Mouse (Mus musculus) stomach, postnatal 0 days (tissue): ENCODE data around the gene Sept10. TPM values are rescaled to one million over a fixed set of nuclear protein-coding genes. Genes with fewer than 3 reads are reported as not detected.

ENCODE experiments used
- ATAC-seq: fragments of 200-750 bp; cut with Nextera tagmentation; 2 replicates; pipeline ENCODE4 v1.8.0; 2017; ENCODE audit not compliant: low FRiP score, low TSS enrichment
- DNase-seq: peaks from one replicate; pipeline ENCODE4 v3.0.0-alpha.2; 2016; ENCODE audit warnings: low spot score
- H3K27ac ChIP-seq: fragments of 300-500 bp; sonication (generic); replicated peaks from 2 replicates; pipeline ENCODE4 v1.5.1; 2014; ENCODE audit warnings: mild to moderate bottlenecking, control low read depth
- H3K27me3 ChIP-seq: fragments of 300-500 bp; sonication (generic); 2 replicates; pipeline ENCODE4 v1.6.1; 2014; ENCODE audit warnings: low read length; ENCODE audit not compliant: control insufficient read depth, insufficient read depth
- H3K36me3 ChIP-seq: fragments of 300-500 bp; sonication (generic); 2 replicates; pipeline ENCODE4 v1.6.1; 2014; ENCODE audit warnings: low read length, mixed read lengths; ENCODE audit not compliant: control insufficient read depth, insufficient read depth
- H3K4me1 ChIP-seq: fragments of 300-500 bp; sonication (generic); replicated peaks from 2 replicates; pipeline ENCODE4 v1.6.1; 2014; ENCODE audit warnings: antibody characterized with exemption; ENCODE audit not compliant: control insufficient read depth, insufficient read depth
- H3K4me2 ChIP-seq: fragments of 300-500 bp; sonication (generic); replicated peaks from 2 replicates; pipeline ENCODE4 v1.6.1; 2014; ENCODE audit warnings: low read depth, mild to moderate bottlenecking, control low read depth, moderate library complexity
- H3K4me3 ChIP-seq: fragments of 300-500 bp; sonication (generic); 2 replicates; pipeline ENCODE4 v1.5.1; 2014; ENCODE audit warnings: low read depth, low read length, control low read depth
- H3K9ac ChIP-seq: fragments of 300-500 bp; sonication (generic); 2 replicates; pipeline ENCODE4 v1.6.1; 2014; ENCODE audit warnings: mild to moderate bottlenecking, low read length, control low read depth, mixed read lengths
- H3K9me3 ChIP-seq: fragments of 300-500 bp; sonication (generic); 2 replicates; pipeline ENCODE4 v1.6.1; 2016; ENCODE audit warnings: low read length; ENCODE audit not compliant: control insufficient read depth
- CTCF ChIP-seq: IDR thresholded peaks from 2 replicates; pipeline ENCODE4 v1.5.1; 2016; ENCODE audit warnings: antibody characterized with exemption, low read depth, mild to moderate bottlenecking, moderate library complexity
- EP300 ChIP-seq: optimal IDR thresholded peaks from 2 replicates; pipeline ENCODE3; 2016; ENCODE audit warnings: antibody characterized with exemption
- WGBS: fragments of 180-500 bp; shearing (Covaris S2); extraction: QIAGEN DNeasy Blood & Tissue Kit; methylation state at CpG from one replicate; pipeline ENCODE4 v1.1.7; 2014; 5-methylcytosine and 5-hydroxymethylcytosine counted together
- polyA plus RNA-seq: library from polyadenylated mRNA; unstranded; fragments of >200 nt; fragmentation: Nextera tagmentation; extraction: Ambion mirVana; gene quantifications from 2 replicates; pipeline ENCODE4 v1.2.1, GENCODE M21; 2015

Sept10 gene
- polyA plus RNA-seq, 1 experiment from 2014 or later = 25.2 TPM

DNA sequence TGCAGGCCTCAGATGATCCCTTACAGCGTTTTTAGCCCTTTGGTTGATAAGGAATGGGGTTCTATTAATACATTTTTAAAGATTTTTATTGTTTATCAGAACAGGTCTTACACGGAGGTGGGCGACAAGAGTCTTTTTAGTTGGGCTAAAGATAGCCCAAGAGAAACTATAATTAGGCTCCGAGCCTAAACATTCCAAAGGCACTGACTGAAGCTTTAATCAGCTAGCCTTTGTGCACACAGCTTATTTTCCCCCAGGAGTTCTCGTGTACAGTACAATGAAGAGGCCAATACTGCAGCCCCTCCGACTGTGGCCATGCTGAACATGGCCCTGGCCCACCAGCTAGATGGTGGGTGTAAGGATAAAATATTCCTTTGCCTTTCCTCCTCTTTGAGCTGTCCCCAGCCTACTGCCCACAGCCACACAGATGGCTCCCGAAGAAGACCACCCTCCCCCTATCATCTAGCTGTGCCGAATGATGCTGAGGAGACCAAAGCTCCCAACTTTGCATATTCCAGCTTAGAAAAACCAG is 88.1 kb downstream of the Sept10 start:
- Histone ChIP-seq H3K9ac (no peak overlapping the region), H3K9me3 (no peaks in the 10 kb centered on the region), H3K4me1 (no peaks in the 10 kb centered on the region), H3K4me3 (no peak overlapping the region), H3K27ac (no peak overlapping the region), H3K27me3 (no peaks in the 10 kb centered on the region), H3K4me2 (no peak overlapping the region), H3K36me3 (no peaks in the 10 kb centered on the region)
- WGBS = 57% methylated on average over 8 of the region's 8 CpGs
- ATAC-seq (no peak), DNase-seq (no peak)
- no peak for TF ChIP-seq EP300
- TF ChIP-seq CTCF = no peak

DNA sequence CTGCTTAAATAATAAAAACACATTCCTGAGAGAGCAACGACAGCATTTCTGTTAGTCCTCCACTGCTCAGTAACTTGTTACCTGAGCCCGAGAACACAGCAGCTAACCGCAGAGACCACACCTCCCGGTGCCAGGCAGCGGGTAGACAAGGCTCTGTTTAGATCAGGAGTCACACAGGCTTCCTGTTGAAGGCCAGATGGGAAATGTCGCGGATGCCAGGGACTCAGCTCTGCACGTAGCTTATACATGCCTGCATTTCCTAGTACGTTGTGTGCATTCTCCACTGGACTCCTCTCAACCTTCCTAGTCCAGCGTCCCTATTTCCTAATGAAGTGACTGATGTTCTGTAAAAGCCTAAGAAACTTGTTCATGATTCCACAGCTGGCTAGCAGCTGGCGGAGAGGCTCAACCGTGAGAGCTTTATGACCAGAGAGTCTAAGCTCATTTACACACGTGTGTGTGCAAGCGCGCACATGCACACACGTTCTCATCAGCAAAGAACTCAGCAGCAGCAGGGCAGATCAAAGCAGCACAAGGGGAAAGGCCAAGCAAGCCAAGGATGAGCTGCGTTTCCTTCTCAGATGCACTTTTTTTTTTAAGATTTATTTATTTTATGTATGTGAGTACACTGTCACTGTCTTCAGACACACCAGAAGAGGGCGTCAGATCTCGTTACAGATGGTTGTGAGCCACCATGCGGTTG is 89.6 kb downstream of the Sept10 start:
- Histone ChIP-seq H3K4me1 (no peaks in the 10 kb centered on the region), H3K36me3 (no peaks in the 10 kb centered on the region), H3K4me2 (no peak overlapping the region), H3K27ac (no peak overlapping the region), H3K4me3 (no peak overlapping the region), H3K27me3 (no peaks in the 10 kb centered on the region), H3K9me3 (no peaks in the 10 kb centered on the region), H3K9ac (no peak overlapping the region)
- ATAC-seq (peak; percentile 26; the same call in 1 of the 2 replicates), DNase-seq (no peak)
- TF ChIP-seq EP300 = no peak
- no peak for TF ChIP-seq CTCF
- 46% methylated on average over 20 of the region's 20 CpGs for WGBS

- no peaks in the 10 kb centered on the region for H3K36me3 ChIP-seq
- DNase-seq (no peak), ATAC-seq (no peak)
- H3K9ac ChIP-seq = no peak overlapping the region
- no peak overlapping the region for H3K4me2 ChIP-seq
- no peak overlapping the region for H3K4me3 ChIP-seq
- H3K4me1 ChIP-seq = no peaks in the 10 kb centered on the region
- H3K9me3 ChIP-seq = no peaks in the 10 kb centered on the region
- 57% methylated on average over 6 of the region's 6 CpGs for WGBS
- no peak for TF ChIP-seq CTCF
- no peak for TF ChIP-seq EP300
- no peaks in the 10 kb centered on the region for H3K27me3 ChIP-seq
- H3K27ac ChIP-seq = no peak overlapping the region
Measured at GRCm38 (mm10) chr10:59127637-59128036, 94.0 kb downstream of the Sept10 start.

DNA sequence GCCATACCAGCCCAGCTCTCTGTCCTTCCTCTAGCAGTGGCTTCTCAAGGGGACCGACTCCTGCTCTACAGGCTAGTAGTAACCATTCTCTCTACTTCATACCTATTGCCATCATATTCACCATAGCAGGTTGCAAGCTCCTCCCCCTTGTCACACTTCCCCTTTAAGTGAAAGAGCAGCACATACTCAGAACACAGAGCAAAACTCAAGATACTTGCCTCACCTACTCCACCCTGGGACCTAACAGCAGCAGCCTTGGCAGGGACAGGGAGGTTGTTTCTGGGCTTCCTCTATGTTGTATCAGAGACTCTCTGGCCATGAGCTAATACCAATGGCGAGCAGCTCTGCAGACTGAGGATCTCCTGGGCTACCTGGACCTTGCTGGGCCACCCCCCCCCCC is 96.2 kb downstream of the Sept10 start:
- ATAC-seq = no peak
- no peak overlapping the region for H3K4me3 ChIP-seq
- no peak for DNase-seq
- TF ChIP-seq CTCF = no peak
- no peak for TF ChIP-seq EP300
- no peak overlapping the region for H3K4me2 ChIP-seq
- H3K4me1 ChIP-seq = no peaks in the 10 kb centered on the region
- H3K27ac ChIP-seq = no peak overlapping the region
- WGBS = 90% methylated on average over 2 of the region's 2 CpGs
- H3K9ac ChIP-seq = no peak overlapping the region
- H3K36me3 ChIP-seq = no peaks in the 10 kb centered on the region
- H3K9me3 ChIP-seq = no peaks in the 10 kb centered on the region
- H3K27me3 ChIP-seq = no peaks in the 10 kb centered on the region

DNA sequence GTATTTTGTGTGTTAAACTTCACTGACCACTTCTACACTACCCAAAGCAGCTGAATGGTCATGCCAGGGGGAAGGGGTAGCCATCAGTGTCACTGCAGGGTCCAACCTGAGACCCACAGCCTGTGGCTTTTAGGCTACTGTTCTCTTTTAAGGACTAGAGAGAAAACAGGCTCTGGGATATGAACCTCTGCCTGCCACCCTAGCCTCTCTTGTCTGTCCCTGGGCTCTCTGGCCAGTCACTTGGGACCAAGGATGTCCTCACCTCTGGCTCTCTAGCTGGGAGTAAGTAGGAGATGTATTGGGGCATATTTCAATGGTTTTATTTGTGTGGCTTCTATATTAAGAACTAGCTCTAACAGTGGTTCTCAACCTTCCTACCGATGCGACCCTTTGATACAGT is 101.8 kb downstream of the Sept10 start:
- DNase-seq = no peak
- no peaks in the 10 kb centered on the region for H3K36me3 ChIP-seq
- H3K27me3 ChIP-seq = no peaks in the 10 kb centered on the region
- 97% methylated on average over 2 of the region's 2 CpGs for WGBS
- H3K4me2 ChIP-seq = no peak overlapping the region
- H3K4me1 ChIP-seq = no peaks in the 10 kb centered on the region
- no peak overlapping the region for H3K9ac ChIP-seq
- no peak overlapping the region for H3K4me3 ChIP-seq
- H3K27ac ChIP-seq = no peak overlapping the region
- no peak for ATAC-seq
- TF ChIP-seq CTCF (no peak), EP300 (no peak)
- H3K9me3 ChIP-seq = no peaks in the 10 kb centered on the region

DNA sequence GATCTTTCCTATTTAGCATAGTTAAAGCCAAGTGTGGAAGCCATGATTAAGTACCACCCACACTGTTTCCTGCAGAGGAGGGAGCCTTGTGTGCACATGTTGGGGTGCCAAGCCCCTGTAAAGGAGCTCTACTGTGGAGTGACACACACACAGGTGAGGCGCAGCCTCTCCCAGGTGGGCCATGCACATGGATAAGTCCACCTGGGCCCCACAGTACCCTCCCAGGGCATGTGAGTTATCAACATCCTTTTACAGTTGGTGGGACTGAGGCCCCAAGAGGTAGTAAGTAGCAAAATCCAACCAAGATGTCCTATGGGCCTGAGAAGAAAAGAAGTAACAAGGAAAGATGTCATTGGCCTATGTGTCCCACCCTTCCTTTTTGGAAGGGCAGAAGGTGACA is 102.6 kb downstream of the Sept10 start:
- no peak overlapping the region for H3K27ac ChIP-seq
- 92% methylated on average over 1 of the region's 1 CpGs for WGBS
- ATAC-seq (no peak), DNase-seq (no peak)
- H3K4me3 ChIP-seq = no peak overlapping the region
- no peaks in the 10 kb centered on the region for H3K9me3 ChIP-seq
- no peaks in the 10 kb centered on the region for H3K36me3 ChIP-seq
- no peak overlapping the region for H3K4me2 ChIP-seq
- TF ChIP-seq CTCF (no peak), EP300 (no peak)
- no peaks in the 10 kb centered on the region for H3K27me3 ChIP-seq
- H3K9ac ChIP-seq = no peak overlapping the region
- H3K4me1 ChIP-seq = no peaks in the 10 kb centered on the region
